ENCODE assay signal across 7 mouse cellular contexts in the genomic region with DNA sequence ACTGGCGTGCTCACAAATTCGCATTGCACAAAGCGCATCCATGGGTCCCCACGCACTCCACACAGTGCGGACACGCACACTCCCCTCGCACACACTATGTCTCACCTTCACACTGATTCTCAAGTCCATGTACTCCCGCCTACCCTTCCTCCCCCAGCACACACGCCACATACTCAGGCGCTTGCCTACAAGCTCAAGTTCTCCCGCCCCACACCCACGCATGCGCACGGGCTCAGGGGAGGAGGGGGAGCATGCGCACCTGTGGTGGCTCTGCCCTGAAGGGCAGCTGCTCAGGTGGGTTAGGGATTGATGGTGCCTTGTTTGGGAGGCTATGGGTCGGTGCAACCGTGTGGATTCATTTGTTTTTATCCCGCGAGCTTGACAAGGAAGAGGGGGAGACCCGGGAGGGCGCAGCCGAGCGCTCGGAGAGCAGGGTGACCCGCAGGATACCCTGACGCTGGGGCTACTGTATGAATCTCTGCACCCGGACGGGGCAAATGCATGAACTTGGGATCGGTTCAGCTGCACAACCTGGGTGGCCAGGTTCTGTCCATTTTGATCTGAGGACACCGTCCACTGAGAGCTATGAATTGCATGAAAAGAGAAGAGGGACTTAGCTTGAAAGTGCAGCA. TPM values are rescaled to one million over a fixed set of nuclear protein-coding genes. Genes with fewer than 3 reads are reported as not detected.
DNase-seq lines count a peak whose midpoint lies in the region; ATAC-seq and TF ChIP-seq lines count a peak whose summit lies in the region.

No protein-coding gene starts in this region.

- H3K4me1 ChIP-seq in embryonic facial prominence, embryonic 15.5 days = peaks cover 25% of the 10 kb centered on the region
- peaks cover 8% of the 10 kb centered on the region for H3K4me1 ChIP-seq in intestine, embryonic 15.5 days (replicated peaks)
- peaks cover 6% of the 10 kb centered on the region; the same call in 1 of the 2 replicates for H3K4me1 ChIP-seq in lung, adult 2 months (ENCODE audit: control insufficient read depth, insufficient read depth, low read length)
- peaks cover 24% of the 10 kb centered on the region for H3K4me1 ChIP-seq in neural tube, embryonic 15.5 days

- H3K36me3 ChIP-seq in embryonic facial prominence, embryonic 15.5 days = no peaks in the 10 kb centered on the region
- H3K36me3 ChIP-seq in intestine, embryonic 15.5 days = no peaks in the 10 kb centered on the region
- no peaks in the 10 kb centered on the region for H3K36me3 ChIP-seq in neural tube, embryonic 15.5 days

- no peak overlapping the region for H3K27ac ChIP-seq in embryonic facial prominence, embryonic 15.5 days (replicated peaks)
- no peak overlapping the region for H3K27ac ChIP-seq in intestine, embryonic 15.5 days
- H3K27ac ChIP-seq in neural tube, embryonic 15.5 days (replicated peaks) = no peak overlapping the region

- H3K4me3 ChIP-seq in embryonic facial prominence, embryonic 15.5 days (replicated peaks) = peak overlapping the region; percentile 47
- H3K4me3 ChIP-seq in intestine, embryonic 15.5 days (replicated peaks) = peak overlapping the region; percentile 41
- H3K4me3 ChIP-seq in lung, adult 2 months (replicated peaks; ENCODE audit: extremely low read depth, low read depth, low read length) = peak overlapping the region; percentile 33
- H3K4me3 ChIP-seq in neural tube, embryonic 15.5 days (replicated peaks) = peak overlapping the region; percentile 53

- TF ChIP-seq CTCF in lung, adult 2 months (IDR thresholded peaks at IDR 0.05; ENCODE audit: insufficient read depth, low read length) = no peak

- WGBS in embryonic facial prominence, embryonic 15.5 days = under 1% methylated on average over 30 of the region's 30 CpGs
- under 1% methylated on average over 30 of the region's 30 CpGs for WGBS in intestine, embryonic 15.5 days
- 2% methylated on average over 30 of the region's 30 CpGs for WGBS in lung, adult 2 months
- 2% methylated on average over 30 of the region's 30 CpGs for WGBS in neural tube, embryonic 15.5 days

- TF ChIP-seq POLR2A in lung, adult 2 months (IDR thresholded peaks at IDR 0.05; ENCODE audit: borderline replicate concordance, extremely low read depth, low read depth, low read length) = no peak

- ATAC-seq in embryonic facial prominence, embryonic 15.5 days (ENCODE audit: insufficient number of reproducible peaks, low FRiP score, low TSS enrichment, low read depth) = peak; percentile 79
- peak; percentile 83 for ATAC-seq in intestine, embryonic 15.5 days
- ATAC-seq in neural tube, embryonic 15.5 days (ENCODE audit: low FRiP score) = peak; percentile 78

- H3K9me3 ChIP-seq in embryonic facial prominence, embryonic 15.5 days (replicated peaks) = no peaks in the 10 kb centered on the region
- no peaks in the 10 kb centered on the region for H3K9me3 ChIP-seq in intestine, embryonic 15.5 days
- H3K9me3 ChIP-seq in neural tube, embryonic 15.5 days (replicated peaks) = no peaks in the 10 kb centered on the region

- DNase-seq in B cell, adult 2 months = peak; percentile 87 to 88
- DNase-seq in CD8-positive naive resting alpha-beta T cell, adult 2 months (ENCODE audit: low read depth in 2 of 2, low spot score in 2 of 2) = peak; percentile 79 to 85
- DNase-seq in lung, adult 2 months = no peak
- DNase-seq in thymus, postnatal 0 days (ENCODE audit: low spot score) = peak; percentile 74

- H3K4me2 ChIP-seq in embryonic facial prominence, embryonic 15.5 days (replicated peaks) = peak overlapping the region; percentile 91
- peak overlapping the region; percentile 82 for H3K4me2 ChIP-seq in intestine, embryonic 15.5 days (replicated peaks)
- peak overlapping the region; percentile 69 for H3K4me2 ChIP-seq in neural tube, embryonic 15.5 days

- H3K9ac ChIP-seq in embryonic facial prominence, embryonic 15.5 days = peak overlapping the region; percentile 15
- peak overlapping the region; percentile 3; the same call in 1 of the 2 replicates for H3K9ac ChIP-seq in intestine, embryonic 15.5 days
- H3K9ac ChIP-seq in neural tube, embryonic 15.5 days (replicated peaks) = peak overlapping the region; percentile 56

- H3K27me3 ChIP-seq in embryonic facial prominence, embryonic 15.5 days = peaks cover 51% of the 10 kb centered on the region
- H3K27me3 ChIP-seq in intestine, embryonic 15.5 days (replicated peaks) = peaks cover 43% of the 10 kb centered on the region
- peaks cover 82% of the 10 kb centered on the region for H3K27me3 ChIP-seq in neural tube, embryonic 15.5 days (replicated peaks)

RNA-seq across cellular contexts. Expression of a gene that starts 8.2 kb away (rescaled TPM):
- not detected in 2 replicates for polyA plus RNA-seq in embryonic facial prominence, embryonic 15.5 days (2015; fragmentation: Nextera tagmentation; extraction: Ambion mirVana)
- polyA plus RNA-seq in intestine, embryonic 15.5 days (2015; fragmentation: Nextera tagmentation; extraction: Ambion mirVana) = not detected in 2 replicates
- not detected in 2 replicates for polyA plus RNA-seq in lung, adult 2 months (2012; rRNA removed)
- 0.20 TPM in 1 of 2 replicates, not detected in the other for polyA plus RNA-seq in neural tube, embryonic 15.5 days (2015; fragmentation: Nextera tagmentation; extraction: Ambion mirVana)
- not detected in 2 replicates for polyA plus RNA-seq in thymus, postnatal 0 days (2015; fragmentation: Nextera tagmentation; extraction: Ambion mirVana)

RNA-seq across cellular contexts. Expression of a gene that starts 22.7 kb away (rescaled TPM):
- 32.1 and 35.1 TPM in 2 replicates for polyA plus RNA-seq in embryonic facial prominence, embryonic 15.5 days (2015; fragmentation: Nextera tagmentation; extraction: Ambion mirVana)
- 26.1 and 26.8 TPM in 2 replicates for polyA plus RNA-seq in intestine, embryonic 15.5 days (2015; fragmentation: Nextera tagmentation; extraction: Ambion mirVana)
- 5.0 and 10.6 TPM in 2 replicates for polyA plus RNA-seq in lung, adult 2 months (2012; rRNA removed)
- polyA plus RNA-seq in neural tube, embryonic 15.5 days (2015; fragmentation: Nextera tagmentation; extraction: Ambion mirVana) = 24.6 and 30.2 TPM in 2 replicates
- polyA plus RNA-seq in thymus, postnatal 0 days (2015; fragmentation: Nextera tagmentation; extraction: Ambion mirVana) = 62.4 and 65.0 TPM in 2 replicates

Comparison
In these comparisons a context has a peak if more than half of its experiments do, and no peak if none do; other contexts are left out.
1. H3K9ac ChIP-seq: peak in every context shown above with its lines; median percentile 56 in neural tube, embryonic 15.5 days; 15 in embryonic facial prominence, embryonic 15.5 days; 3 in intestine, embryonic 15.5 days.